Mouse (Mus musculus): ENCODE measurements around the gene Amt. TPM values are rescaled to one million over a fixed set of nuclear protein-coding genes. Genes with fewer than 3 reads are reported as not detected.
"Not testable (repeated sequence)": the region's sequence is repeated elsewhere in the genome, so short reads cannot be mapped to it uniquely, and the experiment has no call there.

Amt gene
- polyA plus RNA-seq, 1 experiment = 13.3 TPM

DNA sequence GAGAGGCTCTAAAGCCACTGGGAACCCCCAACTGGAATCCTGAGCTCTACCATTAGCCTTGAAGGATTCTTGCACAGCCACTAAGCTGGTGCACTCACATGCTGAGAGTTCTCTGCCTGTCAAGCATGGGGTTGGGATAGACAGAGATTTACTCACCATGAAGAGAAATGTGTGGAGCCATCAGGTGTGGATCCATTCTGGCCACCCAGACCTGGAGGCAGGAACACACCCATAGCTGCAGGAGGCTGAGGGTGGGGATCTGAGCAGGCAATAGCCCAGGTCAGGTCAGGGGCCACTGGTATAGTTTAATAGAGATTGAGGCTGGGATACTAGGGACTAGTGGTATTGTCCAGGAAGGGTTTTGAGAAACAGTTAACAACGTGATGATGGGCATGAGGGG lies 8.5 kb downstream of the Amt start:
- Histone ChIP-seq H3K4me1 (ENCODE audit: control insufficient read depth, insufficient read depth, low read length) (peaks cover 13% of the 10 kb centered on the region), H3K4me3 (replicated peaks; ENCODE audit: extremely low read depth, low read depth, low read length) (peak overlapping the region; percentile 90)
- WGBS = 0% methylated on average over 1 of the region's 1 CpGs
- TF ChIP-seq CTCF (IDR thresholded peaks at IDR 0.05; ENCODE audit: insufficient read depth, low read length) (no peak), POLR2A (IDR thresholded peaks at IDR 0.05; ENCODE audit: borderline replicate concordance, extremely low read depth, low read depth, low read length) (no peak)
- DNase-seq = peak; percentile 39

DNA sequence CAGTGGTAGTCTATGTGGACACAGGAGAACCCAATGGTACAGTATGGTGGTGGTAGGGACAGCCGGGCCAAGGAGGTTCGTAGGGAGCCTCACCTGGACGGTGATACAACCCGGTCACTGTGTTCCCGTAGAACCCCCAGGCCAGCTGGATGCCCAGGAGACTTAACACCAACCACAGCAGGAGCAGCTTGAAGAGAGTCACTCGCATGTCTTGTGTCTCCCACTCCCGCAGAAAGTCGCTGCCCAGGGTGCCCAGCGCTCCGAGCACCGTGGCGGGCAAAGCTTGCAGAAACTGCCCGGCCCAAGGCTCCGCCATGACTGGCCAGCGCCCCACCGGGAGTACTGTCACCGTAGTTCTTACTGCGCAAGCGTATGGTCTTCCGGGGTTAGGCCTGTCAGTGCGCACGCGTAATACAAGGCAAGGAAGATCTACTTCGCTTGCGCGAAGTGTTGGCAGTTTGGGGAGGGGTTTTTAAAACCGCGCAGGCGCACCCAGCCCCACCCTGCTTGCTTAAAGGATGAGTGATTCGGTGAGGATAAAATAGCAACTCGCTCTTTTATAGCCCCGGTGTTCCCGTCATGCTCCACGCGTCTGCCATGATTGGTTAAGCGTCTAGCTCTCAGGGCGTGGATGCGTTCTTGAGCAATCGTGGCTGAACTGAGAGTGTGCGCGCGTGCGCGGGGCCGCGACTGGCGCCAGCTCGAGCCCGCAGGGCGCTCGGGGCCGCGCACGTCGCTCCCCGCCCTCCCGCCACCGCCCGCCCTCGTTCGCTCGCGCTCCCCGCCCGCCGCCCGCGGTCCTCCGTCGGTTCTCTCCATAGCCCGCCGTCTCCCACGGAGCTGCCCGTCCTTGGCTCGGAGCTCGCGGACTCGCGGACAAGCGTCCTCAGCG lies 9.2 kb downstream of the Amt start, which contains the start of the genes Rhoa and Tcta:
TSS of gene Rhoa (plus strand) at position 501 of the 892 bp plus-strand sequence.
TSS of gene Tcta (minus strand) at position 532 of the 892 bp plus-strand sequence.
- WGBS = under 1% methylated on average over 81 of the region's 81 CpGs
- peak within 1 kb of the TSS; percentile 90 for H3K4me3 ChIP-seq (replicated peaks; ENCODE audit: extremely low read depth, low read depth, low read length)
- DNase-seq = peak; percentile 97
- TF ChIP-seq POLR2A (IDR thresholded peaks at IDR 0.05; ENCODE audit: borderline replicate concordance, extremely low read depth, low read depth, low read length) (peak; percentile 98), CTCF (IDR thresholded peaks at IDR 0.05; ENCODE audit: insufficient read depth, low read length) (no peak)
- H3K4me1 ChIP-seq (ENCODE audit: control insufficient read depth, insufficient read depth, low read length) = peaks cover 14% of the 10 kb centered on the region

DNA sequence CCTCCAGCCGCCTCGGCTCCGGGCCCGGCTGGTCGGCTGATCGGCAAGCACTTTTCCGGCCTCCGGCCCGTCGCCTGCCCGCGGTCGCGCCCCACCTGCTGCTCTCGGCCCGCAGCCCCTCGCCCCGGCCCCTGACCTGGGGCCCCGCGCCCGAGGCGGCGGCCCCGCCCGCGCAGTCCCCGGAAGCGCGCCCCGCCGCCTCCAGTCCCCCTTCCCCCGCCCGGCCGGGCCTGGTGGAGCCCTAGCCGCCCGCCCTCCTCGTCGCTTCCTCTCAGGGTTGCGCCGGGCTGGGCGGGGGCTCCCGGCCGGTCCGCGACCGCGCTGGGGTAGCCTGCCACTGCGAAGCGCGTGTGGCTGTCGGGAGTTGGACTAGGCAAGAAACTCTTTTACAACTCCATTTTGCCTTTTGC lies 9.9 kb downstream of the Amt start:
- H3K4me3 ChIP-seq (replicated peaks; ENCODE audit: extremely low read depth, low read depth, low read length) = peak overlapping the region; percentile 90
- DNase-seq = no peak
- TF ChIP-seq POLR2A (IDR thresholded peaks at IDR 0.05; ENCODE audit: borderline replicate concordance, extremely low read depth, low read depth, low read length) (peak; percentile 41; the same call in 1 of the 2 replicates), CTCF (IDR thresholded peaks at IDR 0.05; ENCODE audit: insufficient read depth, low read length) (no peak)
- WGBS = under 1% methylated on average over 50 of the region's 51 CpGs
- peaks cover 21% of the 10 kb centered on the region for H3K4me1 ChIP-seq (ENCODE audit: control insufficient read depth, insufficient read depth, low read length)

DNA sequence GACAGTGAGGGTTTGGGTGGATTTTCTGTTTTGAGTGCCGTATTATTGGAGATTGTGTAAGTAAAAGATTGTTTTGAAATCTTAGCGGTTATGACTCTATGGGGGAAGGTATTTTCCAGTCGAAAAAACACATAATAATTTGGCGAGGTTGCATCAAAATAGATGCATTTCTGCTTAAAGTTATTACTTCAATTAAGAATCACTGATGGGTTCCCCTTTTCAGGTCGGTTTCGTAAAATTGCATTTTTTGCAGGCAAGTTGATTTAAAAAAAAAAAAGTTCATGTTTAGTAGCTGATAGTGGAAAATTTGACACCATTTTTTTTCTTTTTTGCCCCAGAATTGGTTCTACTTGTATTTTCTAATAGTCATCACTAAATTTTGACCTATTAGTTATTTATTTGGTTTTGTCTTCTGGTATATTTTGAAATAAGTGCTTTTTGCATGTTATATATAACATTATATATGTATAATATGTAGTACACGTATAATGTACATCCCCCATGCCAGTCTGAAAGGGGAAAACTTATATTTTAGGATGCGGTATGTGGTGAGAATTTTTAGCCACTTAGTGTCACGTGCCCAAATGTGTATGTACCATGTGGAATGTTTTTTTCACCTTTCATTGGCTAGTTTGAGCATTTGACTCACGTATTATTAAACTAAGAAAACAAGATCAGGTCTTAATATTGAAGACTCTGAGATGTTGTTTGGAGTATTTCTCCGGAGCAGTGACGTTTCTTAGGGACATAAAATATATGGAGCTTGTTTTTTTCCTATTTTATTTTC lies 10.6 kb downstream of the Amt start:
- TF ChIP-seq CTCF (IDR thresholded peaks at IDR 0.05; ENCODE audit: insufficient read depth, low read length) (no peak), POLR2A (IDR thresholded peaks at IDR 0.05; ENCODE audit: borderline replicate concordance, extremely low read depth, low read depth, low read length) (no peak)
- WGBS = 1% methylated on average over 12 of the region's 12 CpGs
- DNase-seq = no peak
- Histone ChIP-seq H3K4me3 (replicated peaks; ENCODE audit: extremely low read depth, low read depth, low read length) (peak overlapping the region; percentile 82), H3K4me1 (ENCODE audit: control insufficient read depth, insufficient read depth, low read length) (peaks cover 22% of the 10 kb centered on the region)

- DNase-seq = no peak
- TF ChIP-seq POLR2A (IDR thresholded peaks at IDR 0.05; ENCODE audit: borderline replicate concordance, extremely low read depth, low read depth, low read length) (no peak), CTCF (IDR thresholded peaks at IDR 0.05; ENCODE audit: insufficient read depth, low read length) (no peak)
- peak overlapping the region; percentile 58 for H3K4me3 ChIP-seq (replicated peaks; ENCODE audit: extremely low read depth, low read depth, low read length)
- H3K4me1 ChIP-seq (ENCODE audit: control insufficient read depth, insufficient read depth, low read length) = peaks cover 22% of the 10 kb centered on the region
- 5% methylated on average over 2 of the region's 2 CpGs for WGBS
Observed at GRCm38 (mm10) chr9:108308141-108308540, 11.5 kb downstream of the Amt start.

DNA sequence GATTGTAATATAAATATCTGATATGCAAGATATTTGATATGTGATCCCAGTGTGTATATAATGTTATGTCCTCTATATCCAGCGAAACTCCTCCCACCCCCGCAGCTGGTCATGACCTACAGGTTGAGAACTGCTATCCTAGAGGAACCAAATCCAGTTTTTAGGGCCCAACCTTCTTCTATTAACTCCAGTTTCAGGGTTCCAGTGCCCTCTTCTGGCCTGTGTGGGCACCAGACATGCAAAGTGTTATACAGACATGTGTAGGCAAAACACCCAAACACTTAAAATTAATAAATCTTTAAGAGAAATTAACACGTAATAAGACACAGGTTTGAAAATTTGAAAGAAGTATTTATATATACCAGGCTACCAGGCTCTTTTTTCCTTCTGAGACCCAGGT lies 20.9 kb downstream of the Amt start:
- DNase-seq = no peak
- H3K4me3 ChIP-seq (replicated peaks; ENCODE audit: extremely low read depth, low read depth, low read length) = no peak overlapping the region
- 86% methylated on average over 3 of the region's 3 CpGs for WGBS
- TF ChIP-seq CTCF (IDR thresholded peaks at IDR 0.05; ENCODE audit: insufficient read depth, low read length) (no peak), POLR2A (IDR thresholded peaks at IDR 0.05; ENCODE audit: borderline replicate concordance, extremely low read depth, low read depth, low read length) (no peak)
- peaks cover 5% of the 10 kb centered on the region; the same call in 1 of the 2 replicates for H3K4me1 ChIP-seq (ENCODE audit: control insufficient read depth, insufficient read depth, low read length)

DNA sequence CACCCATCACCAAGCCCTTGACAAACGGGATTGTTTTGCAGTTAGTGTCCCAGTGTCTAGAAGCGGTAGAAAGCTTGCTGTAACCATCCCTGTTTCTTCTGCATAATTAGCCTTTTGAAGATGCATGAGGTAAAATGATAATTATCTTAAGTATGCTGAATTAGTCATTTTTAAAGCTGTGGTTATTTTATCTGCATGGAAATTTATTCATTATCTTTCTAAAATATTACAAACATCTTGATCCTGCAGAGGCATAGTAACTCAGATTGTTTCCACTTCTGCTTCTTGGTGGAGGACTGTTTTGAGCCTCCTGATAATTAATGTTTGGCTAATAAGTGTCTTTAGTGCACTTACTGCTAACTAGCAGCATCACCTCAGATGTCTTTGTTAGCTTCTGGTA lies 21.8 kb downstream of the Amt start:
- 60% methylated on average over 2 of the region's 2 CpGs for WGBS
- no peak for DNase-seq
- TF ChIP-seq POLR2A (IDR thresholded peaks at IDR 0.05; ENCODE audit: borderline replicate concordance, extremely low read depth, low read depth, low read length) (no peak), CTCF (IDR thresholded peaks at IDR 0.05; ENCODE audit: insufficient read depth, low read length) (no peak)
- no peak overlapping the region for H3K4me3 ChIP-seq (replicated peaks; ENCODE audit: extremely low read depth, low read depth, low read length)
- peaks cover 5% of the 10 kb centered on the region; the same call in 1 of the 2 replicates for H3K4me1 ChIP-seq (ENCODE audit: control insufficient read depth, insufficient read depth, low read length)

DNA sequence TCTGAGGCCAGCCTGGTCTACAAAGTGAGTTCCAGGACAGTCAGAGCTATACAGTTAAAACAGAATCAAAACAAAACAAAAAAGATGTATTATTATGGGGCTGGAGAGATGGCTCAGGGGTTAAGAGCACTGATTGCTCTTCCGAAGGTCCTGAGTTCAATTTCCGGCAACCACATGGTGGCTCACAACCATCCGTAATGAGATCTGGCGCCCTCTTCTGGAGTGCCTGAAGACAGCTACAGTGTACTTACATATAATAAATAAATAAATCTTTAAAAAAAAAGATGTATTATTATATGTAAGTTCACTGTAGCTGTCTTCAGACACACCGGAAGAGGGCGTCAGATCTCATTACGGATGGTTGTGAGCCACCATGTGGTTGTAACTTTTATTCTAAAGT lies 25.4 kb downstream of the Amt start:
- not testable (repeated sequence) for H3K4me3 ChIP-seq (replicated peaks; ENCODE audit: extremely low read depth, low read depth, low read length); DNase-seq
- 82% methylated on average over 7 of the region's 7 CpGs for WGBS
- H3K4me1 ChIP-seq (ENCODE audit: control insufficient read depth, insufficient read depth, low read length) = peaks cover 13% of the 10 kb centered on the region

DNA sequence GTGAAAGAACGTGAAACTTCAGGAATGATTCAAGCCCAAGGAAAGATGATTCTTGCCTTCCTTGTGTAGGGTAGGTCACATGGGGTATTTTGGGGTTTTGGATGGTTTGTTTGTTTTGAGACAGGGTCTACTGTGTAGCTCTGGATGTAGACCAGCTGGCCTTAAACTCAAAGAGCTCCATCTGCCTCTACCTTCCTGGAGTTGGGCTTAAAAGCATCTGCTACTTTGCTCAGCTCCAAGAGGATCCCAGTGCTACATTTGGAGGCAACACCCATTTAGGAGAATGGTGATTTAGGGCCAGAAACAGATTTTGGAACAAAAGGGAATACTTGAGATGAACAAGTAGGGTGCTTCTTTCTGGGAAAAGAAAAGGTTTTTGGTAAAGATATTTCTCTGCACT lies 28.1 kb downstream of the Amt start:
- DNase-seq = no peak

More for the DNA sequence above, 28.1 kb downstream of the Amt start:
- Histone ChIP-seq H3K4me1 (ENCODE audit: control insufficient read depth, insufficient read depth, low read length) (peaks cover 10% of the 10 kb centered on the region), H3K4me3 (replicated peaks; ENCODE audit: extremely low read depth, low read depth, low read length) (no peak overlapping the region)
- TF ChIP-seq POLR2A (IDR thresholded peaks at IDR 0.05; ENCODE audit: borderline replicate concordance, extremely low read depth, low read depth, low read length) = no peak
- TF ChIP-seq CTCF (IDR thresholded peaks at IDR 0.05; ENCODE audit: insufficient read depth, low read length) = no peak
- 58% methylated on average over 1 of the region's 1 CpGs for WGBS

Data from lung, adult 2 months (tissue).